Mouse (Mus musculus) MEL-GATA-1-ER (cell line): ENCODE results near the gene Arsg.

Source experiments
- DNase-seq: peaks from one replicate; pipeline ENCODE4 v3.0.0-alpha.2; 2012; ENCODE audit warnings: low read depth; ENCODE audit errors: extremely low read depth

Gene Arsg

GRCm38 (mm10) chr11:109544432-109544831 is 71.3 kb downstream of the Arsg start:
- no peak for DNase-seq

DNA sequence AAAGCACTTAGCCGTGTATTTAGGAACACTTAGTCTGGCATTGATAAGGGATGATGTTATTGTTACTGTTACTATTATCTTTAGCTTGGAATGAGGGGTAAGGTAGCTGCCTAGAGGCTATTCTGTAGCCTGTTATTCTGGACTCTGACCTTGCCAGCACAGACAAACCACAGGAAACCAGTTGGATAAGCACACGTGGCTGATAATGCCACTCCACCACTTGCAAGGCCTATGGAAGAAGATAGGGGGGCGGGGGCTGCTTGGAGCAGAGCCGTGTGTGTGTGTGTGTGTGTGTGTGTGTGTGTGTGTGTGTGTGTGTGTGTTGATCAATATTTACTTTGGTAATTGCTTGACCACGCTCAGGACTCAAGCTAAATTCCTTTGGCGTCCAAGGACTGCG is 72.1 kb downstream of the Arsg start:
- DNase-seq, result no peak

DNA sequence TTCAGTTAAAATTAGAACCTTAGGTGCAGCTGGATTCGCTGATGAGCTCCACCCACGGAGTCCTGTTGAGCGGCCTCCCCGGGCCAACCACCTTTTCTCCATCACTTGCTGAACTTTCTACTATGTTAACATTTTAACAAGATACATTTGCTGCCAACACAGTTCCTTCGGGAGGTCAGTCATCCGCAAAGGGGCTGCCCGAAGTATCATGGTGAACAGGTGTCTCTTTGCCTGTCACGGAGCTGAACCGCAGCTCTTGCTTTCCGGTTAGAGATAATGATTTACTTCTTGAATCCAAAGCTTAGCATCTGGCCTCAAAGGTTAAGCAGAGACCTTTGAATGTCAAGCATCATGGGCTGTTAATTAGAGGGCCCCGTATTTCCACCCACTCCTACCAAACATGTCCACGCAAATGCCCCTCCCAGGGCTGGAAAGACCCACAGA is 72.5 kb downstream of the Arsg start:
- DNase-seq, result no peak

DNA sequence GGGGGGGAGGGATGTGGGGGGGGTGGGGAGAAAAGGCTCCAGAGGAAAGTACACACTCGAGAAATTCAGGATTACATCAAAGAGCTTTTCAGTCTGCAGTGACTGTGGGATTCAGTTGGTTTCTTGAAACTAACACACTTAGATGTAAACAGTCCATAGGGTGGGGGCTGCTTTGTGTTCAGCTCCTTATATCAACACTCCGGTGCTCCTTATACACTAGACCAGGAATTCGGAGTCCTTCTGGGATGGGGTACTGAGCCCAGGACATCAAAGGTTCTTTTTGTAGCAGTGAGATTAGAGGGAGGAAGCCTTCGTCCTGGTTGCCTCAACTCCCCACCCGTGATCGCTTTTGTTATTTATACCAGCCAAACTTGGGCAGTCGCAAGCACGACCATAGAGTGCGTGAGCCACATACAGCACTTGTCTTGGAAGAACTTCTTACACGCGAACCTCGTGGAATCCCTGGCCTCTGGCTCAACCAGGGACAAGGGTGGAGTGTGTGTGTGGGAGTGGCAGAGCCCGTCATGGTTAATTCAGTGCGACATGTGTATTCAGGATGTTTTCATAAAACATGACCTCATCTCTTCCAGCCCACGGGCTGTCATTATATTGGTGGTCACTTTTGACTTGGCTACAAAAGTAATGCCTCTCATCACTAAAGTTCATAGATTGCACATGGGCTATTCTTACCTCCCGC is 73.3 kb downstream of the Arsg start:
- DNase-seq, result no peak

GRCm38 (mm10) chr11:109547652-109548051 is 74.5 kb downstream of the Arsg start:
- DNase-seq, result no peak

DNA sequence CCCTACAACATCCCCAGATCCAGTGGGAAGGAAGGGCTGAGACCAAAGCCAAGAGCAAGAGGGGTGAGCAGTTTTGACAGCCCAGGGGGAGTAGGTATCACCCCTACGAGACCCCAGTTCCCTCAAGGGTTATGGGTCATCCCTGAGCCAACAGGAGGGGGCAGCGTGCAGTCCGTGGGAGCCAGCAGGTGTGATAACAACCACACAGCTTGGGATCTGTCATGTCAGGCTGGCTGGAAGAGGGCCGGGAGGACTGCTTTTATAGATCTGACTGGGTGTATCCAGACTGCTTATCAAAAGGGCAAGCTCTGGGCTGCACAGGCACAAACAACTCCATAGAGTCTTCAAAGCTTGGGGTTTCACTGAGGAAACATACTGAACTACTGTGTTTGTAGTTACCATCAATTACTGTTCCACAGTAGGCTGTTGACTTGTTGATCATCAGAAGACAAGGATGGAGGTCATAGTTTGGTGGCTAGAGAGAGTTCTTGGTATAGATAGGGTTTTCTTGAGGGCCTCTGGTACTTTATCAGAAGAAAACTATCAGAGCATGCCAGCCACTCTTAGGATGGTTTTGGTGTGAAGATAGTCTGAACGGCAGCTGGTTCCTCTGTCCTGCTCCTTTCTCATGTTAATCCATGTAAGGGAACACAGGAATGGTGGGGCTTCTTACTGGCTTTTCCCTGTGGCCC is 76.6 kb downstream of the Arsg start:
- peak; percentile 27 for DNase-seq

DNA sequence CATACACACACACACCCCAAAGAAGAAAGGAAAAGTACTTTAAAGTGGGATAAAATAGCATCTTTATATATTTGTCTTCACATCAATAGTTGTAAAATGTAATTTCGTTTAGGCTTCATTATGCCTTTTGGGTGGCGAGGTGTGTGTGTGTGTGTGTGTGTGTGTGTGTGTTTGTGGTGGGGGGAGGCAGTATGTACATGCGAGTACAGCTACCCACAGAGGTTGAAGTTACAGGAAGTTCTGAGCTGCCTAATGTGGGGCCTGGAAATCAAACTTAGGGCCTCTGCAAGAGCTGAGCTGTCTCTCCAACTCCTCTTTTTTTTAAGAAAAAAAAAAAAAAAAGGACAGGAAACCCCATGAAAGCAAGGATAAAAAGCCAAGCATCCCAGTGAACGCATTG is 80.7 kb downstream of the Arsg start:
- DNase-seq, result no peak

DNA sequence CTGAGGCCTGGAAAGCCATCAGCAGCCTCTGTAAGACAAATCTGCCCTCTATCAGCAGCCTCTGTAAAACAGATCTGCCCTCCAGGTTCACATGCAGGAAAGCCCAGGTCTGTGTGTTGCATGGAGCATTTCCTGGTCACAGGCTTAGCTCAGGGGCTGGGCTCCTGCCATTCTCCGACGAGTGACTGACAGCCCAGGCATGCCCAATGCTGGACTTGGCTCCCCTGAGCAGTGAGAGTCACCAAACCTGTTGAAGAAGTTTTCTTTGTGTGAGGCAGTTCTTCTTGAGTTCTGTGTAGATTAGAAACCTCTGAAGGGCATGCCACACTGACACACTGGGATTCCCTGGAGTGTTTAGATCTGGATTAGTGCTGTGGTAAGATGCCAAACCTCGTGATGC is 81.3 kb downstream of the Arsg start:
- no peak for DNase-seq

DNA sequence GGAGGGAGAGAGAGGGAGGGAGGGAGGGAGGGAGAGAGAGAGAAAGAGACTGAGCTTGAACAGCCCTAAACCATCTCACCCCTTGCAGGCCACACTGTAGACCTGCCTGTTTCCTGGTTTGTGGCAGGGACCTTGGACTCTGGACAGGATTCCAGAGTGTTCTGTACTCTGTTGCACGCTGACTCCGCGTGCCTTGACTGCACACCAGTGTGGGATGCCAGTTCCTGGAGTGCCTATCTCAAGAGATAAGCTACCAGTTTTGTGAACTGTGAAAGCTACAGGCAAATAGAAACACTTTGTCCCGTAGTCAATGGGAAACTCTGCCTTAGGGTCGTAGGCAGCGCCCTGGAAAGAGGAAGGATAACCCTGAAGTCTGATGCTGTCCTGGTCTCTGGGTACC is 83.0 kb downstream of the Arsg start:
- no peak for DNase-seq

GRCm38 (mm10) chr11:109557419-109557818 is 84.2 kb downstream of the Arsg start:
- peak; percentile 47 for DNase-seq

GRCm38 (mm10) chr11:109559241-109559640 is 86.1 kb downstream of the Arsg start:
- no peak for DNase-seq

- DNase-seq, result no peak
These were observed 87.7 kb downstream of the Arsg start for GRCm38 (mm10) chr11:109560793-109561257.

DNA sequence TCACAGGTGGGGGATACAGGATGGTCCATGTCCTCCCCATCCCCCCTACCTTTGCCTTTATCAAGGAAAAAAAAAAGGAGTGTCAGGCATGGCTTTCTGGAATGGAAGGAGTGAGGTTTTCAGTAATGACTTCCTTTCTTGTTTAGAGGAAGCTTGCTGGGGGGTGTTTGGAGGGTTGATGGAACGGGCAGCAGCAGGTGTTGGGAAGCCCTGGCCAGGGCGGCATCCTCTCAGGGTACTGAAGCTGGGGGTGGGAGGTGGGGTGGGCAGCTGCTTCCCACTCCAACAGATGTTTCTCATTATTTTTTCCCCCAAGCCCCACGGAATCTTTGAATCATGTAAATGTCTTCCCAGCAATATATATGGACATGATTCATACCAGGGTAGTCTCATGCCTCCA is 88.3 kb downstream of the Arsg start:
- DNase-seq, result no peak

DNA sequence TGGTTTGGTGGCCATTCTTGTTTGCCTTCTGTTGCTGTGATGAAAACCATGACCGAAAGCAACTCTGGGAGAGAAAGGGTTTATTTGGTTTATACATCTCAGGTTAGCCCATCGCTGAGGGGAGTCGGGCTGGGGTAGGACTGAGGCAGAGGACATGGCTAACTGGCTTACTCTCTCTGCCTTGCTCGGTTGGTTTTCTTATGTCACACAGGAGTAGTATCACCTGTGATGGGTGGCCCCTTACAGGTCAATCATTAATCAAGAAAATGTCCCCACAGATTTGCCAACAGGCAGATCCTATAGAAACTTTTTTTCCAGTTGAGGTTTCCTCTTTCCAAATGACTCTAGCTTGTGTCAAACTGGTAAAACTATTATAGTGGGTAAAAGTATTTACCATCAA is 90.5 kb downstream of the Arsg start:
- DNase-seq, result no peak

DNA sequence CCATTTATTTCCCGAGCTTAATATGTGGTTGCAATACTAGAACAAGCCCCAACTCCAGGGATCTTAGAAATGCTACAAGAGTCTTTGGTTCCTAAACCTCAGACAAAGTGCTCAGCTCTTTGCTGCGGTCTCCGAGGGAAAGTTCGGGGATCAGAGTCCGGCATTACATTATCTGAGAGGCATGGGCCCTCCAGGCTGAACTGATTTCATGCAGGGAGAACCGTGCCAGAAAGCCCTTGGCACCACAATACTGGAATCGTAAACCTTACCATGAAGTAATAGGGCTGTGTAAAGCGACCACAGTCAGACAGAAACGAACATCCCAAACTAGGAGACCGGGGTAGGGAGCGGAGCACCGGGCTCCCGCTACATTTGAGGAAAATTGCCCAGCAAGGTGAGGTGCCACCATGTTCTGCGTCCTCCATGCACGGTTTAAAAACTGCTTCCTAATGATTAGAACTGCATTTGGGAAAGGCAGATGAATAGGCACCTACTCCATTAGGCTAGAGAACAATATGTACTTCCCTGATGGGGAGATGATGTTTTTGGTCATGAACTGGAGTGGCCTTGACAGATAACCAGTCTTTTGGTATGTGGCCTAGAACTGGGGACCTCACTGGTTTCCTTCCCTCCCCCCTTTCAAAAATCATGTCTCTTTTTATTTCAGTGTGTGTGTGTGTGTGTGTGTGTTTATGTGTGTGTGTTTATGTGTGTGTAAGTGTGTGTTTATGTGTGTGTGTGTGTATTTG is 91.5 kb downstream of the Arsg start:
- no peak for DNase-seq

- DNase-seq, result no peak
These were observed 95.9 kb downstream of the Arsg start for GRCm38 (mm10) chr11:109569007-109569618.

DNA sequence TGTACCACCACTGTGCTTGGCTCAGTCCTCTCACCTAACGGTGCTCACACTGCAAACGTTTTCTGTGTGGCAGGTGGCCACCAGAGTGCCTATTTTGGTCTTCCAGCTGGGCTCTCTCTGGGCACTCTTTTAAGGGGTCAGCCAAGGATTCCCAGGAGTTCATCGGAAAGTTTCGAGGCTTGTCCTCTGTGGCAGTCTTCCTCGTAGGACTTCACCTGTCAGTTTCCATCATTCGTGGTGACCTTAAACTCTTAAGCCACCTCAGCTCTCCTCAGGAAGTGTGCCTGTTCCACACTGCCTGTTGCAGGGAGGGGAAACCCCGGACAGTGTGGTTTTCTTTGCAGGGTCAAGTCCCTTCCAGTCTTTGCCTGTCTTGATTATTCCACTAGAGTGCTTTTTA is 96.6 kb downstream of the Arsg start:
- no peak for DNase-seq

DNA sequence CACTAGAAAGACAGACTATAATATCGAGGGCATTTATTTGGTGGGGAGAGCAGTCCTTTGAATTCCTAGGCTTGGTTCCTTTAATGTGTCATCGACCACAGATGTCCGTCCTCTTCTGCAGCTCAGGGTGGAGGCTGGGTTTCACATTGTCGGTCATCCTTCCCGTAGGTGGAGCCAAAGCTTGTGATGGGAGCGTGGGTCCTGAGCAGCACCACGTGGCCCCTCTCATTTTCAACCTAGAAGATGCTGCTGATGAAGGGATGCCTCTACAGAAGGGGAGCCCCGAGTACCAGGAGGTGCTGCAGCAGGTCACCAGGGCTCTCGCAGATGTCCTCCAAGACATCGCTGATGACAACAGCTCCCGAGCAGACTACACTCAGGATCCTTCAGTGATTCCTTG is 98.9 kb downstream of the Arsg start:
- no peak for DNase-seq

DNA sequence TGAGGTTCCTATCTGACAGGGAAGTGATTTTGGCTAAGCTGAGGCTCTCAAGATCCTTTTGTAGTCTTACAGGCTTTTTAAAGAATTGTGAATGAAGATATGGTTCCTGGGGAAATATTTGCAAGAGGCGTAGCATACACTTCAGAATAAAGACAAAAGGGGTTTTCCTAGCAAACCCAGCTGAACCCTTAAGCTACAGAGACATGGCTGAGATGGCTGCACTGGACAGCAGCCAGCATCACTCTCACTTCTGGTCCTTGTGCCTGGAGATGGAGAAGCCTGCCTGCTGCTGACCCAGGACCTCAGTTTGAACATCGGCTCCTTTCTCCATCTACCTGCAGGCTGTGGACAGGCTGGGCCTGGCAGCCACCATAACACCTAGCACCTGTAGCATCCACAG is 101.4 kb downstream of the Arsg start:
- no peak for DNase-seq

DNA sequence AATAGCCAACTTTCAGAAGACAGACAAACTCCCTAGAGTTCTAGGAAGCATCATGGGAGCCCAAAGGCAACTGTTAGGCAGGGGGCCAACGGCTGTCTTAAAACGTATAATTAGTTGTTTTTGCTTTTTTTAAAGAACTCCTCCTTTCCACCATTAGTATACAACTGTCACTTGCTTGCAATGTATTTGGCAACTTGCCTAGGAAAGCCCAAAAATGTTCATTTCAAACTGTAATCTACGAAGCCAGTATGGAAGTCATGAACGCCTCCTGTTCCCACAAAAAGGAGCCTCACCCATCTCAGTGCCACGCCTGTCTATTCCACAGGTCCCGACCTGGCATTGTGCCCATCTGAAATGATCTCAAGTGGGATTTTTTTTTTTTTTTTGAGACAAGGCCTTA is 102.7 kb downstream of the Arsg start:
- no peak for DNase-seq

GRCm38 (mm10) chr11:109578536-109578935 is 105.4 kb downstream of the Arsg start:
- DNase-seq, result no peak

GRCm38 (mm10) chr11:109579999-109580398 is 106.8 kb downstream of the Arsg start:
- DNase-seq, result no peak
